In the genomic region with DNA sequence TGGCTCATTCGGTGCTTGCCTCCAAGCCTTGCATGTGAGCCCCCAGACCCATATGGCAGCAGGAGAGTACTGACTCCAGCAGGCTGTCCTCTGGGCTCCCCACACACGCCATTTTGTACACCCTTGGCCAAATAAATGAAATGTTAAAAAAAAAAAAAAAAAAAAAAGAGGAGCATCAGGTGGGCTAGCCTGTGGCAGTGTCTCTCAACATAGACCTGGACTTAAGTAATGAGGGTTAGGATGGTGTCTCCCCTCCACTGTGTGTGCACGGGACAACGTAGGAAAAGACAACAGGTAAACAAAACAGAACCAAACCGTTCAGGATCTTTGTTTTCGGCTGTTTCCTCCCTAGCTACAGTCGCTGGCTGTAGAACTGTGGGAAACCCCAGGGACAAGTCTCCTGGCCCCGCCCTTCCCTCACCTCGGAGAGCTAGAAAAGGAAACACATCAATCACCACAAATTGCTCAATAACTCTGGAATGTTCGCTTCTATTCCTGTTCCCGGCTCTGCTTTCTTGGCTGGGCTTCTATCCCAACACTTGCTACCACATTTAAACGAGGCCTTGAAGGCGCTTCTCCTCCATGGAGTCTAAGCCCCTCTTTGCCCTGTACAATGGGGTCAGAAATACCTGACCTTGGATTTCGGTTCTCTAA, we compare ENCODE assay signal across 8 mouse cellular contexts. TPM values are rescaled to one million over a fixed set of nuclear protein-coding genes. Genes with fewer than 3 reads are reported as not detected.
DNase-seq lines count a peak whose midpoint lies in the region; ATAC-seq lines count a peak whose summit lies in the region.

No protein-coding gene starts in this region.

- H3K9me3 ChIP-seq in embryonic facial prominence, embryonic 15.5 days (replicated peaks), result no peaks in the 10 kb centered on the region
- no peaks in the 10 kb centered on the region for H3K9me3 ChIP-seq in heart, embryonic 14.5 days (ENCODE audit: control insufficient read depth, low read length)

- H3K4me2 ChIP-seq in embryonic facial prominence, embryonic 15.5 days (replicated peaks), result peak overlapping the region; percentile 41
- H3K4me2 ChIP-seq in heart, embryonic 14.5 days (ENCODE audit: low read length), result peak overlapping the region; percentile 61

- 44% methylated on average over 14 of the region's 14 CpGs for WGBS in embryonic facial prominence, embryonic 15.5 days
- 27% methylated on average over 14 of the region's 14 CpGs for WGBS in heart, embryonic 14.5 days

- DNase-seq in ovary, postnatal 36 days (ENCODE audit: low spot score), result peak; percentile 71
- no peak for DNase-seq in ovary, postnatal 10 days (ENCODE audit: low spot score)
- DNase-seq in kidney, postnatal 14 days, result peak; percentile 90
- no peak for DNase-seq in layer of hippocampus, adult 11-12 months (ENCODE audit: low spot score)
- DNase-seq in T-cell, adult 2 months (ENCODE audit: low spot score), result no peak

- H3K36me3 ChIP-seq in embryonic facial prominence, embryonic 15.5 days, result no peaks in the 10 kb centered on the region; the same call in 1 of the 2 replicates
- H3K36me3 ChIP-seq in heart, embryonic 14.5 days (ENCODE audit: control insufficient read depth, insufficient read depth, low read length), result no peaks in the 10 kb centered on the region

- no peak overlapping the region for H3K9ac ChIP-seq in embryonic facial prominence, embryonic 15.5 days
- H3K9ac ChIP-seq in heart, embryonic 14.5 days (ENCODE audit: low read length), result peak overlapping the region; percentile 65

- no peaks in the 10 kb centered on the region for H3K27me3 ChIP-seq in embryonic facial prominence, embryonic 15.5 days
- H3K27me3 ChIP-seq in heart, embryonic 14.5 days (ENCODE audit: control insufficient read depth, insufficient read depth, low read length), result no peaks in the 10 kb centered on the region

- peak overlapping the region; percentile 21 for H3K4me3 ChIP-seq in embryonic facial prominence, embryonic 15.5 days (replicated peaks)
- peak overlapping the region; percentile 28 to 33 for H3K4me3 ChIP-seq in heart, embryonic 14.5 days (ENCODE audit: control insufficient read depth in 1 of 2, insufficient read depth in 1 of 2, low read depth in 1 of 2, low read length in 2 of 2)

- H3K27ac ChIP-seq in embryonic facial prominence, embryonic 15.5 days (replicated peaks), result peak overlapping the region; percentile 92
- peak overlapping the region; percentile 100 for H3K27ac ChIP-seq in heart, embryonic 14.5 days (replicated peaks in 1 of 2; ENCODE audit: control insufficient read depth in 1 of 2, insufficient read depth in 1 of 2, low read depth in 2 of 2, low read length in 2 of 2)

- H3K4me1 ChIP-seq in embryonic facial prominence, embryonic 15.5 days, result peaks cover 30% of the 10 kb centered on the region
- peaks cover 44 to 76% of the 10 kb centered on the region in 2 experiments for H3K4me1 ChIP-seq in heart, embryonic 14.5 days (ENCODE audit: control insufficient read depth in 2 of 2, insufficient read depth in 2 of 2, low read length in 2 of 2)

- ATAC-seq in embryonic facial prominence, embryonic 15.5 days (ENCODE audit: insufficient number of reproducible peaks, low FRiP score, low TSS enrichment, low read depth), result peak; percentile 20
- peak; percentile 26 for ATAC-seq in heart, embryonic 14.5 days (ENCODE audit: insufficient number of reproducible peaks, insufficient read depth, low FRiP score, low read depth)
- ATAC-seq in megakaryocyte progenitor cell, adult 5-6 weeks (replicated peaks; ENCODE audit: poor library complexity), result peak; percentile 14; the same call in 1 of the 2 replicates

RNA-seq across cellular contexts. Expression of gene Gm16253, which starts 0.7 kb away (rescaled TPM):
- polyA plus RNA-seq in embryonic facial prominence, embryonic 15.5 days (2015; fragmentation: Nextera tagmentation; extraction: Ambion mirVana), result 1.5 and 2.0 TPM in 2 replicates
- 0.68 and 0.81 TPM in 2 replicates for polyA plus RNA-seq in heart, embryonic 14.5 days (2014; fragmentation: Nextera tagmentation; extraction: Ambion mirVana)
- not detected in 2 replicates for total RNA-seq in megakaryocyte progenitor cell, adult 5-6 weeks (2015)
- total RNA-seq in megakaryocyte progenitor cell, adult 5-6 weeks (2017), result not detected in 2 replicates

RNA-seq across cellular contexts. Expression of gene Polr3gl, which starts 17.8 kb away (rescaled TPM):
- 43.6 and 48.5 TPM in 2 replicates for polyA plus RNA-seq in embryonic facial prominence, embryonic 15.5 days (2015; fragmentation: Nextera tagmentation; extraction: Ambion mirVana)
- 25.5 and 28.7 TPM in 2 replicates for polyA plus RNA-seq in heart, embryonic 14.5 days (2014; fragmentation: Nextera tagmentation; extraction: Ambion mirVana)
- total RNA-seq in megakaryocyte progenitor cell, adult 5-6 weeks (2015), result 27.0 and 30.4 TPM in 2 replicates
- total RNA-seq in megakaryocyte progenitor cell, adult 5-6 weeks (2017), result 50.7 and 59.5 TPM in 2 replicates

RNA-seq across cellular contexts. Expression of gene Txnip, which starts 18.4 kb away (rescaled TPM):
- polyA plus RNA-seq in embryonic facial prominence, embryonic 15.5 days (2015; fragmentation: Nextera tagmentation; extraction: Ambion mirVana), result 179 and 184 TPM in 2 replicates
- polyA plus RNA-seq in heart, embryonic 14.5 days (2014; fragmentation: Nextera tagmentation; extraction: Ambion mirVana), result 257 and 262 TPM in 2 replicates
- total RNA-seq in megakaryocyte progenitor cell, adult 5-6 weeks (2015), result 103 and 139 TPM in 2 replicates
- total RNA-seq in megakaryocyte progenitor cell, adult 5-6 weeks (2017), result 94.6 and 128 TPM in 2 replicates

RNA-seq across cellular contexts. Expression of gene Ankrd34a, which starts 20.3 kb away (rescaled TPM):
- polyA plus RNA-seq in embryonic facial prominence, embryonic 15.5 days (2015; fragmentation: Nextera tagmentation; extraction: Ambion mirVana), result 2.2 and 3.0 TPM in 2 replicates
- 8.4 and 8.5 TPM in 2 replicates for polyA plus RNA-seq in heart, embryonic 14.5 days (2014; fragmentation: Nextera tagmentation; extraction: Ambion mirVana)
- total RNA-seq in megakaryocyte progenitor cell, adult 5-6 weeks (2015), result not detected in 2 replicates
- not detected in 2 replicates for total RNA-seq in megakaryocyte progenitor cell, adult 5-6 weeks (2017)

RNA-seq across cellular contexts. Expression of gene Lix1l, which starts 24.8 kb away (rescaled TPM):
- polyA plus RNA-seq in embryonic facial prominence, embryonic 15.5 days (2015; fragmentation: Nextera tagmentation; extraction: Ambion mirVana), result 8.7 and 10.1 TPM in 2 replicates
- polyA plus RNA-seq in heart, embryonic 14.5 days (2014; fragmentation: Nextera tagmentation; extraction: Ambion mirVana), result 5.6 and 6.7 TPM in 2 replicates
- 0.89 and 3.0 TPM in 2 replicates for total RNA-seq in megakaryocyte progenitor cell, adult 5-6 weeks (2015)
- 0.83 and 2.3 TPM in 2 replicates for total RNA-seq in megakaryocyte progenitor cell, adult 5-6 weeks (2017)

Comparison
In these comparisons a context has a peak if more than half of its experiments do, and no peak if none do; other contexts are left out.
1. DNase-seq: peak in ovary, postnatal 36 days (single experiment) and kidney, postnatal 14 days (single experiment); none in ovary, postnatal 10 days (single experiment), layer of hippocampus, adult 11-12 months (single experiment) and T-cell, adult 2 months (single experiment).
2. Peak in every context shown above with its lines, with median percentiles within 50 percentile points of each other: ATAC-seq.